Mouse (Mus musculus) left cerebral cortex, adult 2 months (tissue): Measurements from ENCODE around the gene Smap2. TPM values are rescaled to one million over a fixed set of nuclear protein-coding genes. Genes with fewer than 3 reads are reported as not detected.
"Not testable (repeated sequence)": the region's sequence is repeated elsewhere in the genome, so short reads cannot be mapped to it uniquely, and the experiment has no call there.

Experiments used
- DNase-seq, 2 experiments: peaks; one replicate each; pipeline ENCODE4 v3.0.0; 2021 to 2022; ENCODE audit warnings: low spot score in 2 of 2, mixed read lengths in 1 of 2; ENCODE audit errors: extremely low spot score in 1 of 2
- H3K27ac ChIP-seq: fragments of 200-600 bp; 2 replicates; pipeline ENCODE4 v1.8.1; 2022
- H3K4me3 ChIP-seq: fragments of 200-600 bp; 2 replicates; pipeline ENCODE4 v1.8.1; 2022
- CTCF ChIP-seq: fragments of 200-600 bp; IDR thresholded peaks from 2 replicates; pipeline ENCODE4 v1.8.1; 2022; ENCODE audit warnings: antibody characterized with exemption, mild to moderate bottlenecking, moderate library complexity
- intact Hi-C: fragments of 180-260 bp; cut with DNase I; formaldehyde crosslinking; loops from one replicate; pipeline ENCODE4 v1.15.1; 2025
- long read RNA-seq, 2 experiments: library from polyadenylated mRNA; stranded (forward); transcript quantifications; one replicate each; pipeline ENCODE4 v2.0.0; 2021; ENCODE audit warnings: borderline mapping rate in 2 of 2
- total RNA-seq, 2 experiments: library from RNA; stranded (reverse); gene quantifications; 2 replicates each; pipeline ENCODE4 v1.2.3; 2021

The Smap2 gene
- 100 to 1,000 TPM; 186 to 201 TPM for total RNA-seq
- long read RNA-seq, experiment 1, transcript Smap2-201 (10 exons, 2,905 nt), result major isoform, 253 of 283 reads
- long read RNA-seq, experiment 1, partial matches to known transcripts, result 11 of 283 reads
- long read RNA-seq, experiment 1, other reads (novel, unspliced or antisense), result 19 of 283 reads
- long read RNA-seq, experiment 2, transcript Smap2-201 (10 exons, 2,905 nt), result major isoform, 163 of 176 reads
- long read RNA-seq, experiment 2, partial matches to known transcripts, result 7 of 176 reads
- long read RNA-seq, experiment 2, other reads (novel, unspliced or antisense), result 6 of 176 reads

DNA sequence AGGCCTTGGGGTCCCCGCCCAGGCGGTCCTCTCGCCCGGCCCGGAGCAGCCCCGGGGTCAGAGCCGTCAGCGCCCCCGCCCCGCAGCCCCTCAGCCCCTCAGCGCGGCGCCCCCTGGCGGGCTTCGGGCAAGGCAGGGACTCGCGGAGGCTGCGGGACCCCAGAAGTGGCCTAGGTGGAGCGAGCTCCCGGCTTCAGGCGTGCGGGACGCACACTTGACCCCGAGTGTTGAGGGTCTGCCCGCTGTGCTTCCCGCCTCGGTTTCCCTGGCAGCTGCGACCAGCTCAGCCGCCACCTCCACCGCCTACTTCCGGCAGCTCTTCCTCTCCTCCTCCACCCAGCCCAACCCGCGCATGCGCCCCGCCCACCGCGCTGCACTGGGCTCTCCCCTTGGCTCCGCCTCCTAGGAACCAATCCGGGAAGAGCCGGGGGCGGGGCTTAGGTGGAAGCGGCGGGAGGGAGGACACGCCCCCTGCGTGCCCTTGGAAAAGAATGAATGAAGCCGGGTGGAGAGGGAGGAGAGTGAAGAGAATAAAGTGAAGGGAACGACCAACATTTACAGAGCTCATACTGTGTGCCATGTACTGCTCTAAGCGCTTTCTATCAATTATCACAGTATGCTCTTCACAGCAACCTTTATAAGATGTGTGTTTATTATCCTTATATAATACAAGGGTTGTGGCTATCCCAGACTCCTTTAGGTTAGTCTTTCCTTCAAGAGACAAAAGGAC lies at the start of gene Smap2:
Smap2 (minus strand) TSS at position 320 of the 730 bp plus-strand sequence.
- DNase-seq, result peak; percentile 99
- peak; percentile 75 for TF ChIP-seq CTCF
- intact Hi-C loops, result loop anchor here (2.0 kb wide), 1 partner anchor 30 kb away; no protein-coding TSS in a partner anchor
- H3K27ac ChIP-seq, result peak within 1 kb of the TSS; percentile 98
- H3K4me3 ChIP-seq, result peak within 1 kb of the TSS; percentile 99

DNA sequence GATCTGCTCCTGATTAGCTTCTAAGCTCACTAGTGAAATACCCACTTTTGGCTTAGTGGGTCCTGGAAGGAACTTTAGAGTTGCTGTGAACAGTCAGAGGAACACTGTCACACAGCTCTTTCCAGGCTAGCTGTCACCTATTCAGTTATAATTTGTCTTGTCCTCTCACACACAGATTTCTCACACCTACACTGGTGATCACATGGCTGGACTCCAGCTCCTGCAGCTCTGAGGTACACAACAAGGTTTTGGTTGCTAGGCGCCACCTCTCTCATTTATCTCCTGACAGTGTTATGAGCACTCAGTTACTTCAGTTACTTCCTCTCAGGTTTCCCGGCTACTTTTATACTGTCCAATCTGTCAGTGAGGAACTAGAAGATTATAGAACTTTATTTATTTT lies 48.3 kb upstream of the Smap2 start:
- no peak for DNase-seq
- H3K4me3 ChIP-seq, result no peak overlapping the region
- no peak for TF ChIP-seq CTCF
- no peak overlapping the region for H3K27ac ChIP-seq
- intact Hi-C loops, result no loop called here

DNA sequence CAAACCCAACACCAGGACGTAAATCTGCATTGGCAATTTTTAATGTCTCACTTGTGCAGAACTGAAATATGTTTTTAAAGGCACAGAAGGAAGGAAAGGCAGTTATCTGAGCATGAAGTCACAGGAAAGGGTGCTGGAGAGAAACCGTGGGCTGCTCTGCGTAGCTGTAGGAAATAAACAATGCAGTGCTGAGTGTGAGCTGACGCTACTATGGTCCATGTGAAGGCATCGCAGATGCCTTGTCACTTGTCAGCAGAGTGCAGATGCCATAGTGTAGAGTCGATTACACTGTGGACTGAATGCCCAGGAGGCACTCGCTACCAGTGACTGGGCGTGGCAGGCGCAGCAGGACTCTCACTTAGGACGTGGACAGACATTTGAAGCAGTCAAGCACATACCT lies 42.2 kb upstream of the Smap2 start:
- DNase-seq, H3K27ac ChIP-seq, intact Hi-C loops, H3K4me3 ChIP-seq: not testable (repeated sequence)

DNA sequence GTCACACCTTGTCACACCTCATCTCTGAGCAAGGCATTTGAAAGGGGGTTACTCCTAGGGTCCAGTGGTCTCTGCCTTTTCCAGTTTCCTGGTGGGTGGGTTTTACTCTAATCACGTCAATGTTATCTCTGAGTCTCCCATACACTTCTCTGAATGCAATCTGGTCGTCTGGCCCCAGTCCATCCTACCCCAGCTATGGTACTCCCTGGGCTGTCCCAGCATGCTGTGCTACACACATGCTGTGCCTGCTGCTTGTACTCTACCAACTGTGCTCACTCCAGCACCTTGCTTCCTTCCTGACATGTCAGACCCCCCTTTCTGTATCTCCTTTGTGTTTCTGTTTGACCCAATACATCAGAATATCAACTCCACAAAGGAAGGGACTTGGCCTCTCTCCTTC lies 40.0 kb upstream of the Smap2 start:
- H3K27ac ChIP-seq, result no peak overlapping the region
- TF ChIP-seq CTCF, result no peak
- no peak for DNase-seq
- H3K4me3 ChIP-seq, result no peak overlapping the region
- intact Hi-C loops, result no loop called here

DNA sequence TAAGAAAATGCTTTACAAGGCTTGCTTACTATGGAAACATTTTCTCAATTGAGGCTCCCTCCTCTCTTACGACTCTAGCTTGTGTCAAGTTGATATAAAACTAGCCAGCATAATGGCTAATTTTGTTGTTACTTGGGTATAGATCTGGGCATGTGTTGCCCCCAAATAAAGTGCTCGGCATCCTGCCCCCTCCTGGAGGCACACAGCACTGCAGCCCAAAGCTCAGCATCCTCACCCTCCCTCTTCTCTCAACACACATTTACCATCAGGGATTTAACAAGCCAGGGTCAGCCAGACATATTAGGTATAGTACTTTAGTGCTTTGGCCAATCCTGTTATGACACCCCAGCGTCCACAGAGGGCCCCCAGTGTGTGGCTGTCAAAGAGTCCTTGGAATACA lies 39.3 kb upstream of the Smap2 start:
- DNase-seq, result peak in 1 of 2 experiments; percentile 51
- Histone ChIP-seq H3K4me3 (no peak overlapping the region), H3K27ac (no peak overlapping the region)
- intact Hi-C loops, result no loop called here
- peak; percentile 74 for TF ChIP-seq CTCF

DNA sequence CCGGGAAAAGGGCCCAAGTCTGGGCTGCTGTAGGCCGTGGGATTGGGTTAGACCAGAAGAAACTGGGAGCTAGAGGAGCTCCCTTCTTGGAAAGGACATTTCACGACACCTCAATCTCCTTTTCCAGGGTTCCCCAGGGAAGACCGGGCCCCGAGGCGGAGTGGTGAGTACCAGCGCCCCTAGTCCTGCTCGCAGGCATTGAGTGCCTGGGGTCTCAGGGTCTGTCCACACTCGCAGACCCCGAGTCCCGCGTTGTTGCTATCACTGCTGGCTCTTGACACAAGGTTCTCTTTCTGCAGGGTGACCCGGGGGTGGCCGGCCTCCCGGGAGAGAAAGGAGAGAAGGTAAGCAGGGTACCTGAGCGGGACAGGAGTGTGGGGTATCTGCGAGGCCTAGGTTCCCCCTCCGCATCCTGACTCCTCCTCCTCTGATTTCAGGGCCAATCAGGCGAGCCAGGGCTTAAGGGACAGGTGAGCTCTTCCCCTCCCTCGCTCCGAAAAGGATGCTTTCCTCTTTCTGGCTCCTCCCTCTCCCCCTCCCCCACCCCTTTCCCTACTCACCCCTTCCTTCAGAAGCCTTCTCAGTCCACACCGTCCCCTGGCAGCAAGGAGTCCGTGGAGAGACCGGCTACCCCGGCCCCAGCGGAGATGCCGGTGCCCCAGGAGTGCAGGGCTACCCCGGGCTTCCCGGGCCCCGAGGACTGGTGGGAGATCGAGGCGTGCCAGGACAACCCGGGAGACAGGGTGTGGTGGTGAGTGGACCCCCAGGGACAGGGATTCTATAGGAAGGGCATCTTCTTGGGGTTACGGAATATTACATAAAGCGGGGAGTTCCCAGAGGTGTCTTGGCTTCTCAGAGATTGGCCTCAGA lies 35.6 kb upstream of the Smap2 start:
- H3K27ac ChIP-seq, result peak overlapping the region; percentile 48; the same call in 1 of the 2 replicates
- H3K4me3 ChIP-seq, result peak overlapping the region; percentile 43
- peak in 1 of 2 experiments; percentile 40 for DNase-seq
- TF ChIP-seq CTCF, result no peak
- intact Hi-C loops, result no loop called here

DNA sequence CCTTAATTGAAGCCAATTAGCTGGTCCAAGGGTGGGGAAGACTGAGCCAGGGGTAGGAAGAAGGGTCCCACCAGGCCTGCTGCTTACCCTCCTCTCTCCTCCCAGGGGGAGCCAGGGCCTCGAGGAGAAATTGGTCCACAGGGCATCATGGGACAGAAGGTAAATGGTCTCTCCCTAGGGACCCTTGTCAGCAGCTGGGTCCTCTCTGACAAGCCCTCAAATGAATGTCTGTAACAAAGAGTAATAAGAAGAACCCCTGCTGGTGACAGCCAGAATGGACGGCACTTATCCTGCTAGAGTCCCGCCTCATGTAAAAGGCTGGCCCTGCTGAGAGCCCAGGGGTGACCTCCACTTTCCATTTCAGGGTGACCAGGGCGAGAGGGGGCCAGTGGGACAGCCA lies 34.8 kb upstream of the Smap2 start:
- TF ChIP-seq CTCF, result peak; percentile 1; the same call in 1 of the 2 replicates
- no peak overlapping the region for H3K4me3 ChIP-seq
- no peak for DNase-seq
- H3K27ac ChIP-seq, result no peak overlapping the region
- intact Hi-C loops, result no loop called here

DNA sequence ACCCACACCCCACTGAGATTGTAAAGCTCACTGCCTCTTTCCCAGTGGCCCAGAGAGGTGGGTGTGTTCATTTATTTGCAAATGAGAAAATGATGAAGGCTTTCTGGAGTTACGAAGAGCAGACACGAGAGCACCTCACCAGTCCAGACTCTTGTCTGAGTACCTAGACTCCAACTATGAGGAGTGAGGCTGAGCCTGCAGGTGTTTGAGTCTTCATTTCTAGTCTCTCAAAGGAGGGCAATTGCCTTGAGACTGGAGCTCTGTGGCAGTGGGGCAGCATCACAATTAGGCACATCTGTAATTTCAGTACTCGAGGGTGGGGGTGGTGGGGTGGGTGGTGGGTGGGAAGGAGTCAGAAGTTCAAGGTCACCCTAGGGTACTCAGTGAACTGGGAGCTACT lies 25.9 kb upstream of the Smap2 start:
- Histone ChIP-seq H3K27ac (no peak overlapping the region), H3K4me3 (no peak overlapping the region)
- intact Hi-C loops, result no loop called here
- DNase-seq, result no peak
- no peak for TF ChIP-seq CTCF

DNA sequence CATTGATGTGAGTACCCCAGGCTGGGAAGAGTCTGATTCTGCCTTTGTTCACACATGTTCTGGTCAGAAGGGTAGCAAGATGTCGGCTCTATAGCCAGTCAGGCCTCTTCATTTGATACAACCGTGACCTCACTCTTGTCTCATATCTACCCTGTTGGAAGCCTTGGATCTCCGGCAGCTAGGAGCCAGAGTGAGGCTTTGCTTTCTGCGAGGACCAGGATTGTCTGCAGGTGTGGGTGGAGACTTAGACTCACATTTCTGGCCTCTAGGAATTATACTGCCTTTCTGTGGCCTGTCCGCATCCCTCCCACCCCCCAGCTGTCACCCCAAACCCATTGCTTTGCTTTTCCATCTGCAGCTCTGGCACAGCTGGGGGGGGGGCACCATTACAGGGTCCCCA lies 25.4 kb upstream of the Smap2 start:
- intact Hi-C loops, result no loop called here
- DNase-seq, result no peak
- Histone ChIP-seq H3K27ac (no peak overlapping the region), H3K4me3 (no peak overlapping the region)
- no peak for TF ChIP-seq CTCF

DNA sequence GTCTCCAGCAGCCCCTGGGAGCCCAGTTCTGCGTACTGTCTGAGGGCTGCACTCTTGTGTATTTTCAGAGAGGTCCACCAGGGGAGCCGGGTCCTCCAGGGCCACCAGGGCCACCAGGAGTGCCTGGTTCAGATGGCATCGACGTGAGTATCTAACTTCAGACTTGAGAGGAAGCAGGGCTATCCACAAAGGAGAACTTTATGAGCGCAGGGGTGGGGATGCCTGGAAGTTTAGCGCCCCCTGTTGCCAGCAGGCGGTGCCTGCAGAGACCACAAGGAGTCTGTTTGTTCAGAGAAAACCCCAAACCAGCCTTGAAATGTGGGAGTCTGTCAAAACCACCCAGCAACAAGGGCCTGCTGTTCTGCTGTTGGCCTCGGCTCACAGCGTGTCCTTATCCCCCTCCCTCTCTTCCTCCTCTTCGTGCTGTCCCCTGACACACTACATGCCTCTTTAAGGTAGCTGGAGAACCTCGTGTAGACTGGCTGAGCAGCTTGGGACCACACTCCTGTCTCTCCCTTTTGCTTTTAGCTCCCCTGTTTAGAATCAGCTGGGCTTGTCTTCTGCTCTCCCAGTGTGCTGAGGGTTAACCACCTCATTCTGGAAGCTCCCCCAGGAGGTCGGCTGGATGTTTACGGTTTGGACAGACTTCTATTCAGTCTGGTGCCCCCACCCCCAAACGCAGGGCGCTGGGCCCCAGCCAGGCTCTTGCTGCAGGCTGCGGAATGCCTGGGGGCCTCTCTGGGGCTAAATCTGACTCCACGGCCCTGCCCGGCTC lies 24.0 kb upstream of the Smap2 start:
- intact Hi-C loops, result no loop called here
- no peak overlapping the region for H3K27ac ChIP-seq
- peak; percentile 77 for TF ChIP-seq CTCF

DNA sequence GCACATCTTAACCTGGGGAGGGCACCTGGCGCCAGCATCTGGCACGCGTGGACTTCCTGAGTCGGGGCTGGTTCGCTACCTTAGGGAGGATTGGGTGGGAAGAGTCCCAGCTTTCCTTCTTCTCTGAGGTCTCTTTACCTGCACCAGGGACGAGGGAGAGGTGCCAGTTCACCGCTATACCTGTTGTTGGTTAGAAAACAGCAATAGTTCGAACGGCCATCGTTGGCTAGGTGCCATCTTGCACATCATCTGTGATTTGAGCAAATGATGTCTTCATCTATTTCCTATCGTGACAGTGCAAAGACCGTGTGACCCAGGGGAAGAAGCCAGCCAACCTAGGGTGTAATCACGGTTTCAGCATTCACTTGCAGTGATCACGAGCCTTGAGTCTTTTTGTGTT lies 23.3 kb upstream of the Smap2 start:
- no peak for DNase-seq
- no peak for TF ChIP-seq CTCF
- intact Hi-C loops, result no loop called here
- H3K4me3 ChIP-seq, result no peak overlapping the region
- no peak overlapping the region for H3K27ac ChIP-seq

More for the DNA sequence above, 24.0 kb upstream of the Smap2 start:
- no peak overlapping the region for H3K4me3 ChIP-seq
- DNase-seq, result peak; percentile 63 to 67
